Mouse (Mus musculus): ENCODE data around the gene Alox15.

GRCm38 (mm10) chr11:70319614-70320013 lies 32.2 kb downstream of the Alox15 start:
- TF ChIP-seq GATA1 (IDR thresholded peaks at IDR 0.05; ENCODE audit: borderline replicate concordance, low read length) = no peak
- no peak for TF ChIP-seq CTCF (IDR thresholded peaks at IDR 0.05; ENCODE audit: low read depth, low read length)

Measured in G1E (cell line).